Comparison of ENCODE assay signal across 28 mouse cellular contexts in the genomic region with DNA sequence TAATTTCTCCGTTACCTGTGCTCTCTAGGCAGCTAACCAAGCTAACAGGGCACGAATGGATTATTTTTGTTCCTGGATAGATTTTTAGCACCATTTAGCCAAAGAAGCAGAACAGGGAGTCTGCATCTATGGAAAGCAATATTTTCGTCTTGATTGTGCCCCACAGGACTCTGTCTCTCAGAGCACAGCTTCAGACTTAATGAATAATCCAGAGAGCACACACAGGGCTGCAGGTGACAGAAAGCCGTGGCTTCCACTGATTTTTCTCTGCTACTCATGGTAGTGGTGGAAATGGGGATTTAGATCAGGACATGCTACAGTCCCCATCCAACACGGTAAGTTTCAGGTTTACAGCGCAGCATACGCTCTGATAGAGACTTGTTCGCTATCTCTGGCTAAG.
DNase-seq lines count a peak whose midpoint lies in the region; ATAC-seq and TF ChIP-seq lines count a peak whose summit lies in the region.
"Had no signal": no experiment of that assay in that cellular context is flagged by ENCODE, and none has a peak within 500 bp of the region (broad histone marks: within the 10 kb centered on the region; RNA-seq: fewer than 3 reads in every experiment).

No protein-coding gene starts in this region.

- peak overlapping the region; percentile 93 for H3K27ac ChIP-seq in kidney, adult 2 months (ENCODE audit: insufficient read depth, low read depth, low read length)
- no peak overlapping the region for H3K27ac ChIP-seq in liver, postnatal 0 days (ENCODE audit: low read depth)
- no peak overlapping the region for H3K27ac ChIP-seq in liver, embryonic 11.5 days (ENCODE audit: low read depth, low read length)
- H3K27ac ChIP-seq: embryonic facial prominence, embryonic 12.5 days; embryonic facial prominence, embryonic 15.5 days; gastrocnemius, adult 2 months; heart, embryonic 15.5 days; hindbrain, embryonic 14.5 days had no signal

- no peak for TF ChIP-seq POLR2A in kidney, adult 2 months (IDR thresholded peaks at IDR 0.05; ENCODE audit: low read depth, low read length)

- H3K4me2 ChIP-seq in liver, postnatal 0 days (ENCODE audit: low read depth, low read length) = no peak overlapping the region
- no peak overlapping the region for H3K4me2 ChIP-seq in liver, embryonic 11.5 days
- H3K4me2 ChIP-seq: embryonic facial prominence, embryonic 12.5 days; embryonic facial prominence, embryonic 15.5 days; heart, embryonic 12.5 days; heart, embryonic 15.5 days; hindbrain, embryonic 14.5 days had no signal

- peak; percentile 60 for ATAC-seq in liver, postnatal 0 days
- ATAC-seq in liver, embryonic 11.5 days (replicated peaks; ENCODE audit: low FRiP score) = no peak
- ATAC-seq: forebrain, embryonic 14.5 days; forebrain, postnatal 0 days; Patski had no signal

- peak; percentile 45 for DNase-seq in kidney, adult 2 months
- no peak for DNase-seq in kidney, postnatal 4 days
- peak; percentile 17 to 29 for DNase-seq in kidney, postnatal 36 days
- no peak for DNase-seq in kidney, adult 11 months
- DNase-seq in liver, postnatal 0 days = no peak
- DNase-seq in liver, embryonic 11.5 days (ENCODE audit: low spot score) = no peak
- no peak for DNase-seq in left cerebral cortex, postnatal 4 days
- DNase-seq: adrenal gland, postnatal 10 days; adrenal gland, postnatal 36 days; B cell, adult 2 months; cerebellum, adult 18-20 months; cerebellum, adult 9-11 months; cerebellum, postnatal 25 days; forebrain, postnatal 0 days; gastrocnemius, adult 2 months; gastrocnemius, postnatal 14 days; heart, adult 18-20 months; heart, postnatal 10 days; heart, postnatal 4 days had no signal

- TF ChIP-seq CTCF in kidney, adult 2 months (conservative IDR thresholded peaks at IDR 0.05; ENCODE audit: insufficient read depth, insufficient read length, low read depth, low read length) = no peak
- TF ChIP-seq CTCF in liver, postnatal 0 days (IDR thresholded peaks at IDR 0.05; ENCODE audit: low read depth) = no peak

- H3K9me3 ChIP-seq in liver, postnatal 0 days (ENCODE audit: low read length) = no peaks in the 10 kb centered on the region
- H3K9me3 ChIP-seq in liver, embryonic 11.5 days (ENCODE audit: control insufficient read depth, low read length) = no peaks in the 10 kb centered on the region
- H3K9me3 ChIP-seq: embryonic facial prominence, embryonic 12.5 days; embryonic facial prominence, embryonic 15.5 days; G1E; heart, embryonic 12.5 days; heart, embryonic 15.5 days had no signal

- no peak for TF ChIP-seq EP300 in liver, postnatal 0 days (IDR thresholded peaks at IDR 0.05; ENCODE audit: low read depth)

- peaks cover 13% of the 10 kb centered on the region for H3K4me1 ChIP-seq in kidney, adult 2 months (ENCODE audit: control insufficient read depth, insufficient read depth, low read length)
- no peaks in the 10 kb centered on the region for H3K4me1 ChIP-seq in liver, postnatal 0 days (ENCODE audit: insufficient read depth)
- no peaks in the 10 kb centered on the region for H3K4me1 ChIP-seq in liver, embryonic 11.5 days (replicated peaks; ENCODE audit: control insufficient read depth, insufficient read depth, low read length)
- H3K4me1 ChIP-seq: embryonic facial prominence, embryonic 12.5 days; embryonic facial prominence, embryonic 15.5 days; heart, embryonic 12.5 days; heart, embryonic 15.5 days had no signal

- no peak overlapping the region for H3K9ac ChIP-seq in liver, postnatal 0 days (replicated peaks)
- H3K9ac ChIP-seq in liver, embryonic 11.5 days (ENCODE audit: low read depth, low read length) = no peak overlapping the region
- H3K9ac ChIP-seq: embryonic facial prominence, embryonic 12.5 days; embryonic facial prominence, embryonic 15.5 days; forebrain, postnatal 0 days; heart, embryonic 12.5 days; heart, embryonic 15.5 days; hindbrain, embryonic 14.5 days had no signal

- H3K36me3 ChIP-seq in kidney, adult 2 months (ENCODE audit: control insufficient read depth, insufficient read depth, low read length) = no peaks in the 10 kb centered on the region
- H3K36me3 ChIP-seq in liver, postnatal 0 days (replicated peaks; ENCODE audit: insufficient read depth, low read length) = no peaks in the 10 kb centered on the region
- H3K36me3 ChIP-seq in liver, embryonic 11.5 days (ENCODE audit: control insufficient read depth, insufficient read depth, low read length) = no peaks in the 10 kb centered on the region
- H3K36me3 ChIP-seq: embryonic facial prominence, embryonic 12.5 days; embryonic facial prominence, embryonic 15.5 days; G1E; heart, embryonic 12.5 days; heart, embryonic 15.5 days had no signal

- WGBS in kidney, adult 2 months = 61% methylated on average over 8 of the region's 8 CpGs
- 76% methylated on average over 8 of the region's 8 CpGs for WGBS in liver, postnatal 0 days (ENCODE audit: insufficient replicate concordance)
- 79% methylated on average over 8 of the region's 8 CpGs for WGBS in liver, embryonic 11.5 days

- no peaks in the 10 kb centered on the region for H3K27me3 ChIP-seq in kidney, adult 2 months (replicated peaks; ENCODE audit: control insufficient read depth, insufficient read depth, low read length)
- no peaks in the 10 kb centered on the region for H3K27me3 ChIP-seq in liver, postnatal 0 days (ENCODE audit: insufficient read depth, low read length)
- H3K27me3 ChIP-seq in liver, embryonic 11.5 days (replicated peaks; ENCODE audit: control insufficient read depth, insufficient read depth, low read length) = no peaks in the 10 kb centered on the region
- H3K27me3 ChIP-seq: CH12.LX; embryonic facial prominence, embryonic 12.5 days; embryonic facial prominence, embryonic 15.5 days; heart, embryonic 12.5 days; heart, embryonic 15.5 days; Patski had no signal

- intact Hi-C loops in left cerebral cortex, postnatal 4 days (cut with DNase I) = no loop called here

- peak overlapping the region; percentile 25; the same call in 1 of the 2 replicates for H3K4me3 ChIP-seq in kidney, adult 2 months (ENCODE audit: insufficient read depth, low read depth, low read length)
- H3K4me3 ChIP-seq in liver, postnatal 0 days (ENCODE audit: low read depth, low read length) = no peak overlapping the region
- H3K4me3 ChIP-seq in liver, embryonic 11.5 days (ENCODE audit: low read depth, low read length) = no peak overlapping the region
- H3K4me3 ChIP-seq: embryonic facial prominence, embryonic 12.5 days; embryonic facial prominence, embryonic 15.5 days; gastrocnemius, adult 2 months; heart, embryonic 12.5 days; heart, embryonic 15.5 days had no signal

Comparison
In these comparisons a context has a peak if more than half of its experiments do, and no peak if none do; other contexts are left out.
1. DNase-seq: peak in kidney, adult 2 months (single experiment) and kidney, postnatal 36 days (2 of 2); none in kidney, postnatal 4 days (0 of 2), kidney, adult 11 months (single experiment), liver, postnatal 0 days (single experiment), liver, embryonic 11.5 days (single experiment) and left cerebral cortex, postnatal 4 days (single experiment).